20 mouse cellular contexts compared by ENCODE assay signal in the genomic region with DNA sequence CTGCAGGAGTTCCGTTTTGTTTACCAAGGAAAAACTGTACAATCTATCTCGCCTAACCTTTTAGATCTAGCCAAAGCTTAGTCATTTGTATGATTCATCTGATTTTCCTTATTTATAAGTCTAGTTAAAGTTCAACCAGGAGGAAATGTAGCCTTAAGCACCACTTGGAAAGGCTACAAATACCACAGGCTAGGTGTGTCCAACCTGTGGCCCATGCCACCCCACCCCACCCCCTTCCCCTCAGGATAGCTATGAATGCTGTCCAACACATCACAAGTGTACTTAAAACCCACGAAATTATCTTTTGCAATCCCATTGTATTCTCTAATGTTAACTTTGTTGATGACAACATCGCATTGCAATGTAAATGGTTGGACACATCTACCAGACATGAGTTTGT.
DNase-seq lines count a peak whose midpoint lies in the region; ATAC-seq and TF ChIP-seq lines count a peak whose summit lies in the region.
"Had no signal": no experiment of that assay in that cellular context is flagged by ENCODE, and none has a peak within 500 bp of the region (broad histone marks: within the 10 kb centered on the region; RNA-seq: fewer than 3 reads in every experiment).

No protein-coding gene starts in this region.

- no peak for TF ChIP-seq POLR2A in liver, adult 2 months (IDR thresholded peaks at IDR 0.05; ENCODE audit: extremely low read depth, insufficient read depth, low read length)

- no peak overlapping the region for H3K27ac ChIP-seq in liver, adult 2 months (replicated peaks; ENCODE audit: insufficient read depth, low read depth, low read length)
- H3K27ac ChIP-seq in liver, postnatal 0 days (ENCODE audit: low read depth) = no peak overlapping the region
- no peak overlapping the region for H3K27ac ChIP-seq in intestine, embryonic 16.5 days (ENCODE audit: low read length)
- H3K27ac ChIP-seq in stomach, postnatal 0 days (replicated peaks) = no peak overlapping the region
- H3K27ac ChIP-seq: embryonic facial prominence, embryonic 12.5 days; forebrain, embryonic 12.5 days; heart, adult 2 months; heart, embryonic 15.5 days; hindbrain, embryonic 13.5 days; hindbrain, postnatal 0 days had no signal

- no peak for TF ChIP-seq CTCF in liver, adult 2 months (IDR thresholded peaks at IDR 0.05; ENCODE audit: low read depth, low read length)
- TF ChIP-seq CTCF in liver, postnatal 0 days (IDR thresholded peaks at IDR 0.05; ENCODE audit: low read depth) = no peak
- no peak for TF ChIP-seq CTCF in stomach, postnatal 0 days (IDR thresholded peaks at IDR 0.05; ENCODE audit: low read depth)

- H3K27me3 ChIP-seq in liver, adult 2 months (ENCODE audit: control insufficient read depth, insufficient read depth, low read length) = no peaks in the 10 kb centered on the region
- no peaks in the 10 kb centered on the region for H3K27me3 ChIP-seq in liver, postnatal 0 days (ENCODE audit: insufficient read depth, low read length)
- no peaks in the 10 kb centered on the region for H3K27me3 ChIP-seq in intestine, embryonic 16.5 days (replicated peaks; ENCODE audit: control insufficient read depth, insufficient read depth, low read length)
- no peaks in the 10 kb centered on the region for H3K27me3 ChIP-seq in stomach, postnatal 0 days (ENCODE audit: control insufficient read depth, insufficient read depth, low read length)
- H3K27me3 ChIP-seq: embryonic facial prominence, embryonic 12.5 days; forebrain, embryonic 12.5 days; heart, embryonic 15.5 days; hindbrain, embryonic 13.5 days had no signal

- no peak for ATAC-seq in liver, postnatal 0 days
- 0 out of 2 replicates have a peak, but pooled peaks have one; percentile 40 for ATAC-seq in intestine, embryonic 16.5 days
- ATAC-seq in stomach, postnatal 0 days (ENCODE audit: low FRiP score, low TSS enrichment) = peak; percentile 72
- ATAC-seq: forebrain, embryonic 16.5 days; hindbrain, postnatal 0 days had no signal

- H3K36me3 ChIP-seq in liver, adult 2 months (ENCODE audit: control insufficient read depth, insufficient read depth, low read length) = peaks cover 86% of the 10 kb centered on the region
- peaks cover 8% of the 10 kb centered on the region; the same call in 1 of the 2 replicates for H3K36me3 ChIP-seq in liver, postnatal 0 days (replicated peaks; ENCODE audit: insufficient read depth, low read length)
- H3K36me3 ChIP-seq in intestine, embryonic 16.5 days (ENCODE audit: control insufficient read depth, insufficient read depth, low read length) = no peaks in the 10 kb centered on the region
- no peaks in the 10 kb centered on the region for H3K36me3 ChIP-seq in stomach, postnatal 0 days (ENCODE audit: control insufficient read depth, insufficient read depth, low read length)
- H3K36me3 ChIP-seq: embryonic facial prominence, embryonic 12.5 days; forebrain, embryonic 12.5 days; heart, embryonic 15.5 days; hindbrain, embryonic 13.5 days had no signal

- no peak for TF ChIP-seq EP300 in liver, postnatal 0 days (IDR thresholded peaks at IDR 0.05; ENCODE audit: low read depth)
- no peak for TF ChIP-seq EP300 in stomach, postnatal 0 days (optimal IDR thresholded peaks at IDR 0.05)

- peak; percentile 46 for DNase-seq in liver, adult 2 months (ENCODE audit: extremely low read depth, low read depth, low spot score)
- no peak for DNase-seq in liver, postnatal 0 days
- DNase-seq in 3T3-L1 (ENCODE audit: low read depth, low spot score) = peak; percentile 82
- DNase-seq in stomach, postnatal 0 days (ENCODE audit: low spot score) = peak; percentile 45
- DNase-seq in adrenal gland, adult 2 months = no peak
- no peak for DNase-seq in left cerebral cortex, postnatal 36 days (ENCODE audit: low spot score in 2 of 2)
- DNase-seq: adrenal gland, postnatal 14 days; cerebellum, adult 11-12 months; cerebellum, adult 9-10 months; cerebellum, postnatal 25 days; heart, adult 2 months; heart, postnatal 14 days had no signal

- H3K4me3 ChIP-seq in liver, adult 2 months (ENCODE audit: insufficient read depth, low read depth, low read length) = no peak overlapping the region
- H3K4me3 ChIP-seq in liver, postnatal 0 days (ENCODE audit: low read depth, low read length) = no peak overlapping the region
- no peak overlapping the region for H3K4me3 ChIP-seq in intestine, embryonic 16.5 days (ENCODE audit: low read length)
- no peak overlapping the region for H3K4me3 ChIP-seq in stomach, postnatal 0 days (ENCODE audit: low read depth, low read length)
- H3K4me3 ChIP-seq: embryonic facial prominence, embryonic 12.5 days; forebrain, embryonic 12.5 days; heart, adult 2 months; heart, embryonic 15.5 days; hindbrain, embryonic 13.5 days had no signal

- H3K9ac ChIP-seq in liver, adult 2 months (ENCODE audit: low read depth, low read length) = no peak overlapping the region
- H3K9ac ChIP-seq in liver, postnatal 0 days (replicated peaks) = no peak overlapping the region
- H3K9ac ChIP-seq in intestine, embryonic 16.5 days (ENCODE audit: low read depth, low read length) = no peak overlapping the region
- no peak overlapping the region for H3K9ac ChIP-seq in stomach, postnatal 0 days (ENCODE audit: low read length)
- H3K9ac ChIP-seq: embryonic facial prominence, embryonic 12.5 days; forebrain, embryonic 12.5 days; heart, embryonic 15.5 days; hindbrain, embryonic 13.5 days had no signal

- no peak overlapping the region for H3K4me2 ChIP-seq in liver, postnatal 0 days (ENCODE audit: low read depth, low read length)
- H3K4me2 ChIP-seq in intestine, embryonic 16.5 days (ENCODE audit: low read depth, low read length) = no peak overlapping the region
- no peak overlapping the region for H3K4me2 ChIP-seq in stomach, postnatal 0 days (replicated peaks; ENCODE audit: low read depth)
- H3K4me2 ChIP-seq: embryonic facial prominence, embryonic 12.5 days; forebrain, embryonic 12.5 days; heart, embryonic 11.5 days; heart, embryonic 15.5 days; hindbrain, embryonic 13.5 days had no signal

- intact Hi-C loops in left cerebral cortex, postnatal 36 days (cut with DNase I) = no loop called here

- 61% methylated on average over 4 of the region's 4 CpGs for WGBS in liver, adult 2 months
- 80% methylated on average over 4 of the region's 4 CpGs for WGBS in liver, postnatal 0 days (ENCODE audit: insufficient replicate concordance)
- WGBS in intestine, embryonic 16.5 days = 82% methylated on average over 4 of the region's 4 CpGs
- 66% methylated on average over 4 of the region's 4 CpGs for WGBS in stomach, postnatal 0 days

- H3K79me2 ChIP-seq in liver, adult 2 months (ENCODE audit: control insufficient read depth, insufficient read depth, low read length) = no peaks in the 10 kb centered on the region

- no peaks in the 10 kb centered on the region for H3K9me3 ChIP-seq in liver, postnatal 0 days (ENCODE audit: low read length)
- H3K9me3 ChIP-seq in intestine, embryonic 16.5 days (ENCODE audit: control insufficient read depth, low read length) = no peaks in the 10 kb centered on the region
- no peaks in the 10 kb centered on the region for H3K9me3 ChIP-seq in stomach, postnatal 0 days (ENCODE audit: control insufficient read depth, low read length)
- H3K9me3 ChIP-seq: embryonic facial prominence, embryonic 12.5 days; forebrain, embryonic 12.5 days; heart, embryonic 15.5 days; hindbrain, embryonic 13.5 days had no signal

- no peaks in the 10 kb centered on the region for H3K4me1 ChIP-seq in liver, adult 2 months (ENCODE audit: control insufficient read depth, insufficient read depth, low read length)
- no peaks in the 10 kb centered on the region for H3K4me1 ChIP-seq in liver, postnatal 0 days (ENCODE audit: insufficient read depth)
- no peaks in the 10 kb centered on the region for H3K4me1 ChIP-seq in intestine, embryonic 16.5 days (ENCODE audit: control insufficient read depth, insufficient read depth, low read length)
- no peaks in the 10 kb centered on the region for H3K4me1 ChIP-seq in stomach, postnatal 0 days (replicated peaks; ENCODE audit: control insufficient read depth, insufficient read depth)
- H3K4me1 ChIP-seq: embryonic facial prominence, embryonic 12.5 days; heart, embryonic 15.5 days had no signal

Comparison
In these comparisons a context has a peak if more than half of its experiments do, and no peak if none do; other contexts are left out.
1. DNase-seq: peak in liver, adult 2 months (single experiment), 3T3-L1 (single experiment) and stomach, postnatal 0 days (single experiment); none in liver, postnatal 0 days (single experiment), adrenal gland, adult 2 months (single experiment) and left cerebral cortex, postnatal 36 days (0 of 2).